Mouse (Mus musculus) cortical plate, adult 2 months (tissue): Measurements from ENCODE around the gene Lrrc7.

ENCODE experiments used
- CTCF ChIP-seq: fragments of 200-500 bp; IDR thresholded peaks from 2 replicates; pipeline ENCODE4 v1.5.1; 2011; ENCODE audit warnings: mild to moderate bottlenecking, control low read depth, low read length; ENCODE audit not compliant: insufficient read depth; ENCODE audit errors: extremely low read depth
- POLR2A ChIP-seq: fragments of 200-500 bp; IDR thresholded peaks from 2 replicates; pipeline ENCODE4 v1.6.1; 2011; ENCODE audit warnings: mild to moderate bottlenecking, low read length, control low read depth; ENCODE audit not compliant: insufficient read depth; ENCODE audit errors: extremely low read depth

GRCm38 (mm10) chr3:158210657-158211056, 351.4 kb downstream of the Lrrc7 start:
- TF ChIP-seq CTCF (no peak), POLR2A (no peak)
